Mouse (Mus musculus) layer of hippocampus, adult 2 months (tissue): ENCODE measurements around the gene Ralgapa1. TPM values are rescaled to one million over a fixed set of nuclear protein-coding genes. Genes with fewer than 3 reads are reported as not detected.
"Not testable (repeated sequence)": the region's sequence is repeated elsewhere in the genome, so short reads cannot be mapped to it uniquely, and the experiment has no call there.

Experiments used
- DNase-seq, 2 experiments: peaks; one replicate each; pipeline ENCODE4 v3.0.0; 2022; ENCODE audit warnings: low spot score in 2 of 2
- H3K27ac ChIP-seq: fragments of 200-600 bp; 2 replicates; pipeline ENCODE4 v1.8.1; 2022
- H3K4me3 ChIP-seq: fragments of 200-600 bp; 2 replicates; pipeline ENCODE4 v1.8.1; 2022; ENCODE audit warnings: mild to moderate bottlenecking
- CTCF ChIP-seq: fragments of 200-600 bp; conservative IDR thresholded peaks from 2 replicates; pipeline ENCODE4 v1.8.1; 2022; ENCODE audit warnings: antibody characterized with exemption, mild to moderate bottlenecking, moderate library complexity
- total RNA-seq, 2 experiments: library from RNA; stranded (reverse); gene quantifications; 2 replicates each; pipeline ENCODE4 v1.2.3; 2021

Gene Ralgapa1
- total RNA-seq, 2 experiments from 2014 or later = 127 to 135 TPM

DNA sequence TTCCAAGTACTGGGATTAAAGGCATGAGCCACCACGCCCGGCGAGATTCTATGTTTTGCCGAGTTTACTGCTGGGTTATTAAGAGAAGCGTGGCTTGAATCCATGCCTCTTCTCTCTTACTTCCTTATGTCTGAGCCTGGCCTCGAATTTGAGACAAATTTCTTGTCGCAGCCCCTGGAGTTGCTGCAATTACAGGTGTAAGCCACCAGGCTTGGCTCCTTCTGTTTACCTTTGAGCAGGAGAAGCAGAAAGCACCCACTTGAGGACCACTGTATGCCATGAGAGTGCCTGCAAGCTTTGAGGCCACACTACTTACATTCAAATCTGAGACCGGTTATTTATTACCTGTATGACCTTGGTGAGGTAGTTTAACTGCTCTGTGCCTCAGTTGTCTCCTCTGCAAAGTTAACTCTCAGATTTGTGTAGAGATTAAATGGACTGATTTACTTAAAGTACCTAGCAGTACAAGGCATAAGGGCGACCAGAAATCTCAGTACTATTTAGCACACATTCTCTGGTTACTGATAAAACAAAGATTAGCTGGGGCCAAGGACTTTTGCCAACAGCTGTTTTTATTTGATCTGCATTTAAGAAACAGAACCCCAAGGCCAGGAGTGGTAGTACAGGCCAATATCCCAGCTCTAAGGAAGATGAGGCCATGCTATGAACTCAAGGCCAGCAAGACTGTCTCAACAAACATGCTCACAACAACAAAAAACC, 13.1 kb upstream of the Ralgapa1 start:
- DNase-seq = no peak
- TF ChIP-seq CTCF = 0 out of 2 replicates have a peak, but pooled peaks have one; percentile 13
- no peak overlapping the region for H3K27ac ChIP-seq
- H3K4me3 ChIP-seq = no peak overlapping the region

DNA sequence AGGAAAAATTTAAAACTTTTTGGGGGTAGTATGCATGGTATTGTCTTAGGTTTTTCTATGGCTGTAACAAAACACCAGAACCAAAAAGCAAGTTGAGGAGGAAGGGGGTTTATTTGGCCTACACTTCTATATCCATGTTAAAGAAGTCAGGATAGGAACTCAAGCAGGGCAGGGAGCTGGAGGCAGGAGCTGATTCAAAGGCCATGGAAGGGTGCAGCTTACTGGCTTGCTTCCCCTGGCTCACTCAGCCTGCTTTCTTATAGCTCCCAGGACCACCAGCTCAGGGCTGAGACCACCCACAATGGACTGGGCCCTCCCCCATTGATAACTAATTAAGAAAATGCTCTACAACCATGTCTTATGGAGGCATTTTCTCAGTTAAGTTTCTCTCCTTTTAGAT, 12.0 kb upstream of the Ralgapa1 start:
- no peak overlapping the region for H3K27ac ChIP-seq
- DNase-seq = no peak
- H3K4me3 ChIP-seq = no peak overlapping the region
- no peak for TF ChIP-seq CTCF

DNA sequence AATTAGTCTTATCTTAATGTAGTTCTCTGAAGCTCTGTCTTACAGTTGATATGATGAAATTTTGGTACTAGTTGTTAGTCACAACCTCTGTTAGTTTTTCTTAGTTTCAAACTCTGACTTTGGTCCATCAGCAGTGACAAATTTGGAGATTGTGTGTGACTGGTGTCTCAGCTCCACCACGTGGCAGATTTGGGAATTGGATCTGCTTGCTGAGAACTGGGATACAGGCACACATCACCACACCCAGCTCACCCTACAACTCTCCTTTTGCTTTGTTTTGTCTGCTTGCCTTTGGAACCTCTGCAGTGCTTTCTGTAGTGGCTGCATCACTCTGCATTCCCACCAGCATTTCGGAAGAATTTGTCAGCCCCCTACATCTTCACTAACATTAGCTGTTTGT, 10.1 kb upstream of the Ralgapa1 start:
- H3K4me3 ChIP-seq = no peak overlapping the region
- H3K27ac ChIP-seq = no peak overlapping the region
- peak; percentile 95 for TF ChIP-seq CTCF
- DNase-seq = peak; percentile 65 to 77

DNA sequence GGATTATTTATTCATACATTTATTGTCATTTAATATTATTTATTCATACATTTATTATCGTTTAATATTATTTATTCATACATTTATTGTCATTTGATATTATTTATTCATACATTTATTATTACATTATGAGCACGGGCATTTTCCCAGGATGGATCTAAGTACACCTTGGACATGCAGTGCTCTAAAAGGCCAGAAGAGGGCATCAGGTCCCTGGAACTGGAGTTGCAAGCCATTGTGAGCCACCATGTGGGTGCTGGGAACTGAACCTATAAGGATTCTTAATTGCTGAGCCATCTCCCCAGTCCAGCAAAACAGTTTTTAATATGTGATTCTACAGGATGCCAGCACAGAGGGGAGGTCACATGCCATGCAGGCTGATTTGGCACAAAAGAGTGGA, 4.6 kb upstream of the Ralgapa1 start:
- Histone ChIP-seq H3K4me3 (no peak overlapping the region), H3K27ac (no peak overlapping the region)
- peak; percentile 45 for TF ChIP-seq CTCF
- no peak for DNase-seq

DNA sequence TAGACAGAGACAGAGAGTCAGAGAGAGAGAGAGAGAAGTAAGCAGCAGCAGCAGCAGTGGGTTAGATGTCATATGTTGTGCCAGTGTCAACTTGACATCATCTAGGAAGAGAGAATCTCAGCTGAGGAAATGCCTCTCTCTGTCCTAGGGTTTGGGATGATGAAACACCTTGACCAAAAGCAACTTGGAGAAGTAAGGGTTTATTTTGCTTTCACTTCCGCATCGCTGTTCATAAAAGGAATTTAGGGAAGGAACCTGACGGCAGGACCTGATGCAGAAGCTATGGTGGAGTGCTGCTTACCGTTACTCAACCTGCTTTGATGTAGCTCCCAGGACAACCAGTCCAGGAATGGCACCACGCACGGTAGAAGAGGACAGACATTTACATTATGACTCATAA, 3.1 kb upstream of the Ralgapa1 start:
- DNase-seq = no peak
- no peak overlapping the region for H3K4me3 ChIP-seq
- no peak overlapping the region for H3K27ac ChIP-seq
- no peak for TF ChIP-seq CTCF

DNA sequence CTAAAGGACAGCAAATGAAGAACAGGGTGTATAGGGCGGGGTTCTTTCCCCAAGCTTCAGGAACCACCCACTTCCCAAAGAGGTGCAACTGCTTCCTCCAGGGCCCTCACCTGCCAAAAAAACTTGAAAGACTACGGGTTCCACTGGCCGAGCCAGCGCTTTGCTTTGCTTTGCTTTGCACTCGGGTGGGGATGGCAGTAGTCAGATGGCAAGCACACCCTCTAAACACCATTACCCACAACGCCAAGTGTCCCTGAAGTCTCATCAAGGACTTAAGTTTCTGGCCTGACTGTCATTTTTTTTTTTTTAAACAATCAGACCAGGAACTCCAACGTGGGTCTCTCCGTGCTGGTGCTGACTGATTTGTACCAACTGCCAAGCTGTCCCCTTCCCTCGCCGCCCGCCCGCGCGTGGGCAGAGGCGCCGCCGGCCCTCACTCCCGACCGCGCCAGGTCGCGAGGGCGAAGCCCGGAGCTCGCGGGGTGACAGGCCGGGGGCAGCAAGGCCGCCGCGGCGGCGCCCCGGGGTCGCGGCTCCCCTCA, 777 bp downstream of the Ralgapa1 start:
- Histone ChIP-seq H3K27ac (peak overlapping the region; percentile 97), H3K4me3 (peak overlapping the region; percentile 86)
- DNase-seq = peak in 1 of 2 experiments; percentile 26
- no peak for TF ChIP-seq CTCF

DNA sequence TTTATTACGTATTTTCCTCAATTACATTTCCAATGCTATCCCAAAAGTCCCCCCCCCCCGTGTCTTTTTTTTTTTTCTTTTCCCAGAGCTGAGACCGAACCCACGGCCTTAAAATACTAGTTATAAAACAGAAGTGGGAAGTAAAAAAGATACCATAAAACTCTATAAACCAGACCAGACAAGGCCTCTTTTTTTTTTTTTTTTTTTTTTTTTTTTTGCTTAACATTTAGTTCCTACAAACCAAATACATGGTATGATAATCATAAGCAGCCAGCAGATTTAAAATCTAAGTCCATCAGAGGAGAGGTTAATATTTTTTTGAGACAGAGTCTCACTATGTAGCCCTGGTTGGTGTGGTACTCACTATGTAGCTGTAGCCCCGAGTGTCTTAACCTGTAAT, 4.5 kb downstream of the Ralgapa1 start:
- DNase-seq = no peak
- no peak for TF ChIP-seq CTCF
- Histone ChIP-seq H3K27ac (no peak overlapping the region), H3K4me3 (no peak overlapping the region)

DNA sequence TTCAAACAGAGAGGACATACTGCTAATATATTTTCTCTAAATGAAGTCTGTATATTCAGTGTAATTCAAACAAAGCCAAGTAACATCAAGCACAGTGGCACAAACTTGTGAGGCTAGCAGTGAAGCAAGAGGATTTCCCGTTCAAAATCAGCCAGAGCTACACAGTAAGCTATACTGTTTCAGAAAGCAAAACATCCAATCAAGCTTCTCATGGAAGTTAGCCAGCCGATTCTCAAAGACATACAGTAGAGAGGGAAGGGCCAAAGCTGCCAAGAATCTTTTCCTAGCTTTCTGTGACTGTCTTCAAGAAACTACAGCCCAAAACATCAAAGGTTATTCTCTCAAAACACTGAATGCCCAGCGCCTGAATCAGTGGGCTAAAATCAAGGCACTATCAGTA, 15.9 kb downstream of the Ralgapa1 start:
- no peak for DNase-seq
- H3K4me3 ChIP-seq = no peak overlapping the region
- TF ChIP-seq CTCF = no peak
- H3K27ac ChIP-seq = peak overlapping the region; percentile 2

DNA sequence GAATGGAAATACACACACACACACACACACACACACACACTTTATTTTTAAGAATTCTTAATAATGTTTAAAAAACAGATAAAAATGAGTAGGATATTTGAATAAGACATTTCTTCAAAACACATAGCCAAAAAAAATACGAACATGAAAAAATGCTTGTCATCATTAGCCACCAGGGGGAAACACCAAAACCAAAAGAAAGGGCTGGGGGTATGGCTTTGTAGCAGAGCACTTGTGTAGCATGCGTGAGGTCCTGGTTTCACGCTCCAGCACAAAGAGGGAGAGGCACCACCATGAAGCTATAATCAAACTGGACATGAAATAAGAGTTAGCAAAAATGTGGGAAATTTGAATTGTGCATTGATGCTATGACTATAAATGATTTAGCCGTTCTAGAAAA, 19.8 kb downstream of the Ralgapa1 start:
- peak; percentile 48 for TF ChIP-seq CTCF
- H3K27ac ChIP-seq = no peak overlapping the region
- no peak overlapping the region for H3K4me3 ChIP-seq
- no peak for DNase-seq

DNA sequence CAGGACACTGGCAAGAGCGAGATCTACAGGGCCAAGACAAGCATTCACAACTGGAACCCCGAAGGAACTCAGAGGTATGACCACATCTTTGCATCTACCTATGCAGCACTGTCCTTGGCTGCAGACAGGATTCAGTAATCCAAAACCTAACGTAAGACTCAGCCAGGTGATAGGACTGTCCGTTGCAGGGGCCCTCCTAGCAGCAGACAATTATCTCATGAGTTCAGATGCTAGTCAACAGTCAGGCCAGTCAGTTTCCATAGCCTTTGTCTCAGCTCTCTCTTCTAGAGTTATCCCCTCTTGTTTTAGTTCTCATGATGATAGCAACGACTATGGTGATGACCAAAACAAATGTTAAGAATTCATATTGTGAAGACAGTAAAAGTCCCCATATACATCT, 20.8 kb downstream of the Ralgapa1 start:
- no peak overlapping the region for H3K4me3 ChIP-seq
- H3K27ac ChIP-seq = no peak overlapping the region; the same call in 1 of the 2 replicates
- no peak for DNase-seq
- no peak for TF ChIP-seq CTCF

DNA sequence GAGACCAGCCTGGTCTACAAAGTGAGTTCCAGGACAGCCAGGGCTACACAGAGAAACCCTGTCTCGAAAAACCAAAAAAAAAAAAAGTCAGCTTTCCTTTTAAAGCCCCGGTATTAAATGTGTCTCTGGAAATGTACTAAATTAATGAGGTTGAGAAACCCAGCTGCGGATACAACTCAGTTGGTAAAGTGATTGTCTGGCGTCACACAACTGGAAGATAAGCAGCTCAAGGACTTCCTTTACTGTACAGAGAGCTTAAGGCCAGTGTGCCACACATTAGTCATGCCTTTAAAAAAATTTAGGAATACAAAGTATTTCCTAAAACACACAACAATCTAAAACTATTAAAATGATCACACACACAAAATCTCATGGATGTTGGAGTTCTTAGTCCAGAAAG, 22.2 kb downstream of the Ralgapa1 start:
- DNase-seq = no peak
- TF ChIP-seq CTCF = no peak
- H3K4me3 ChIP-seq = no peak overlapping the region
- H3K27ac ChIP-seq = no peak overlapping the region

DNA sequence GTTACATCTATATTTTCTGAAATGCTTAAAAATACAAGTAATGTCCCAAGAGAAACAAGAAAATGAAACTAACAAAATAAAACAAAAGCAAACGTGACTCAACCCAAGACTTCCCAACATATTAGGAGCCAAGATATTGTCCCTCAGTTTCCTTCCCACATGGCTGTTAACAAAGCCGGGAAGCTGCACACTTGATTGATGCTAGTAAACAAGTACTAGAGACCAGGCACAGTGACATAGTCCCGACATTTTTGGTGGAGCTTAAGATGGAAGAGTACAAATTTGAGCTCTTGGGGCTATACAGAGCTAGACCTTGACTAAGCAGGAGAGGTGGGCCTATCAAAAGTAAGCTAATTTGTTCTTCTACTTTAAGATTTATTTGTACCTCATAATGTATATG, 23.9 kb downstream of the Ralgapa1 start:
- H3K4me3 ChIP-seq = no peak overlapping the region
- no peak for TF ChIP-seq CTCF
- H3K27ac ChIP-seq = peak overlapping the region; percentile 15; the same call in 1 of the 2 replicates
- DNase-seq = no peak

DNA sequence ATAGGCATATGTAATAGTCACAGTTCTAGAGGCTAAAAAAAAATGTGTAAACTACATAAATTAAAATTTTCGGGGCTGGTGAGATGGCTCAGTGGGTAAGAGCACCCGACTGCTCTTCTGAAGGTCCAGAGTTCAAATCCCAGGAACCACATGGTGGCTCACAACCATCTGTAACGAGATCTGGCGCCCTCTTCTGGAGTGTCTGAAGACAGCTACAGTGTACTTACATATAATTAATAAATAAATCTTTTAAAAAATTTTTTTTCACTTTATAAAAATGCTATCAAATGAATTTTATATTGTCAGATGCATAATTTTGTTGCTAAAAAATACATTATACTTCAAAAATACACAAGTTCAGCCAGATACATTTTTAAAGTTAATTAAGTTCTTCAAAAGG, 26.5 kb downstream of the Ralgapa1 start:
- not testable (repeated sequence) for DNase-seq, H3K27ac ChIP-seq, H3K4me3 ChIP-seq
- peak; percentile 69 for TF ChIP-seq CTCF

DNA sequence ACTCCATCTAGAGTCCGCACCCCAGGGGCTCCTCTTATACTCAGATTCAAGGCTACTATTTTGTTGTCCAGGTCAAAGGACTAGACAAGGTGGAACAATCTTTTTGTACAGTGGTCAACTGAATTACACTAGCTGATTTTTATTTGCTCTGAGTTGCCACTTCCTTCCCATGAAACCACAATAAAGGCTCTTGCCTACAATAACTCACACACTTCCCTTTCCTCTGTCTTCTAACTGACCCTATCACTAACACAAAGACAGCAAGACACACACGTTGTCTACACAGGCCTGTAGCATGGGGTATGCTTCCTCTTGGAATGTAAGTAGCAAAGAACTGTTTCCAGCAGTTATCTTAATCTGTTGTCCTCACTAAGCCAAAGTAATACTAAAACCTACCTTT, 35.7 kb downstream of the Ralgapa1 start:
- TF ChIP-seq CTCF = no peak
- no peak overlapping the region for H3K27ac ChIP-seq
- H3K4me3 ChIP-seq = no peak overlapping the region
- no peak for DNase-seq
